Mouse (Mus musculus): ENCODE measurements around the gene Rnf8. TPM values are rescaled to one million over a fixed set of nuclear protein-coding genes. Genes with fewer than 3 reads are reported as not detected.

Rnf8 gene
- polyA plus RNA-seq, 1 experiment from 2014 or later: 104 TPM

DNA sequence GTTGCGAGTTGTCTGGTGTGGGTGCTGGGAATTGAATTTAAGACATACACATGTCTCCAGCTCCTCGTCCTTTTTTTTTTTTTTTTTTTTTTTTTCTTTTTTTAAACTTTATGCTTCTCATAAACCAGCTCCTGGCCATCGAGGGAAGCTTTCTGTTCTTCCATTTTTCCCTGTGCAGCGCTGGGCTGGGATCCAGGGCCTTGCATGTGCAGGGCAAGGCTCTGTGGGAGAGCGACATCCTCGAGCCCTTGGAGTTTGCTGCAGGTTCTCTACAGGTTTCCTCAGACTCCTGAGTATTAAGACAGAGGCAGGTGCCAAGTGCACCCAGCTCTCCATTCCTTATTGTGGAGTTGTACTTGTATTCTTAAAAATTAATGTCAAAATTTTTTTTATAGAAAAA is 47.6 kb downstream of the Rnf8 start:
- no peak for ATAC-seq
- Histone ChIP-seq H3K27ac (no peak overlapping the region), H3K4me1 (peaks cover 9% of the 10 kb centered on the region), H3K4me2 (no peak overlapping the region), H3K9ac (no peak overlapping the region), H3K36me3 (ENCODE audit: poor library complexity, severe bottlenecking) (peaks cover 37% of the 10 kb centered on the region), H3K9me3 (replicated peaks) (no peaks in the 10 kb centered on the region), H3K4me3 (no peak overlapping the region), H3K27me3 (no peaks in the 10 kb centered on the region)
- WGBS: 90% methylated on average over 6 of the region's 6 CpGs

DNA sequence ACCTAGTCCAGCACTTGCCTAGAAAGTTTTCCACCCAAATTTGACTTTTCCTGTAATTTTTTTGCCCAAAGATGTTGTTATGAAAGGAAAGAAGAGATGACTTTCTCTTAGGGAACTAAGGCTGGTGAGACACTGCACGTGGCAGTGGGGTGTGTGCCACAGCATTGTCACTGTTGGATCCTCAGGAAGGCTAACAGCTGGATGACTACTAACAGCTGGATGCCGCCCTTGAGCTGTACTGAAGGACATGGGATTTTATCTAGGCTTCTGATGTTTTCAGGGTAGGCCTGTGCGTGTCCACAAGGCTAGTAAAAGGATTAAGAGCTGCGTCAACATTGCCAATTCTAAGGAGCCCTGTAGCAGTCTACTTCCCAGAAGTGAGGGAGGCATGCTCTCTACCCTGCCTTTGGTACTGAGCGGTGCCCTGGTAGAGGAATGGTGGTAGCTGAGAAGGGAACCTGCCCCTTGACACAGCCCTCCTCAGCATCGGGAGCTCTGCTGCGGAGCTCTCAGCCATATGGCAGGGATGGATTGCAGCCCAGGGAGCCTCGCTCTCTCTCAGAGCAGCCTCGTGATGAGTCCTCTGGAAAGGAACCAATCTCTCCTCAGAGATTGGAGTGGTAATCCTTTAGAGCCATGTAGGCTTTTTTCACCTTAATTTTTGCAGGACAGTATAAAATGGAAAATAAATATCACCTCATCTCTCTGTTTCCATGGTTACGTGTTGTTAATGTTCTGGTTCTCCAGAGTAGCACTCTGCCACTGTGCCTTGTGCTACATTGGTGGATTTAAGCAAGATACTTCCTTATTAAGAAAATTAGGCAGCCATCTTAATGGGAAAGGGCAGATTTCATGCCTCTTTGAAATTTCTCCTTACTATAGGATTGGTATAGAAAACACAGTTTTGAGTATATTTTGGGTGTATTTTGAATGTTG is 53.7 kb downstream of the Rnf8 start:
- 80% methylated on average over 10 of the region's 10 CpGs for WGBS
- Histone ChIP-seq H3K4me2 (no peak overlapping the region), H3K4me3 (no peak overlapping the region), H3K9ac (no peak overlapping the region), H3K27ac (peak overlapping the region; percentile 61), H3K27me3 (no peaks in the 10 kb centered on the region), H3K36me3 (ENCODE audit: poor library complexity, severe bottlenecking) (peaks cover 68% of the 10 kb centered on the region), H3K9me3 (replicated peaks) (no peaks in the 10 kb centered on the region), H3K4me1 (peaks cover 10% of the 10 kb centered on the region; the same call in 1 of the 2 replicates)
- peak; percentile 68; the same call in 1 of the 2 replicates for ATAC-seq

GRCm38 (mm10) chr17:29669030-29669429 is 54.4 kb downstream of the Rnf8 start:
- no peaks in the 10 kb centered on the region for H3K9me3 ChIP-seq (replicated peaks)
- H3K4me2 ChIP-seq: no peak overlapping the region
- peaks cover 68% of the 10 kb centered on the region for H3K36me3 ChIP-seq (ENCODE audit: poor library complexity, severe bottlenecking)
- peaks cover 10% of the 10 kb centered on the region; the same call in 1 of the 2 replicates for H3K4me1 ChIP-seq
- H3K27me3 ChIP-seq: no peaks in the 10 kb centered on the region
- no peak overlapping the region for H3K9ac ChIP-seq
- H3K27ac ChIP-seq: no peak overlapping the region
- H3K4me3 ChIP-seq: no peak overlapping the region
- no peak for ATAC-seq
- WGBS: 95% methylated on average over 4 of the region's 4 CpGs

GRCm38 (mm10) chr17:29669936-29670335 is 55.3 kb downstream of the Rnf8 start:
- Histone ChIP-seq H3K9ac (no peak overlapping the region), H3K4me2 (no peak overlapping the region), H3K4me3 (no peak overlapping the region), H3K27ac (no peak overlapping the region), H3K27me3 (no peaks in the 10 kb centered on the region), H3K4me1 (peaks cover 10% of the 10 kb centered on the region; the same call in 1 of the 2 replicates), H3K36me3 (ENCODE audit: poor library complexity, severe bottlenecking) (peaks cover 69% of the 10 kb centered on the region), H3K9me3 (replicated peaks) (no peaks in the 10 kb centered on the region)
- no peak for ATAC-seq

GRCm38 (mm10) chr17:29671021-29671420 is 56.4 kb downstream of the Rnf8 start:
- Histone ChIP-seq H3K4me3 (no peak overlapping the region), H3K4me1 (peaks cover 10% of the 10 kb centered on the region; the same call in 1 of the 2 replicates), H3K27me3 (no peaks in the 10 kb centered on the region), H3K36me3 (ENCODE audit: poor library complexity, severe bottlenecking) (peaks cover 75% of the 10 kb centered on the region), H3K9ac (no peak overlapping the region), H3K4me2 (no peak overlapping the region), H3K9me3 (replicated peaks) (no peaks in the 10 kb centered on the region), H3K27ac (no peak overlapping the region)
- ATAC-seq: no peak
- 86% methylated on average over 2 of the region's 2 CpGs for WGBS

GRCm38 (mm10) chr17:29673325-29673724 is 58.7 kb downstream of the Rnf8 start:
- Histone ChIP-seq H3K27ac (no peak overlapping the region), H3K9ac (no peak overlapping the region), H3K4me3 (no peak overlapping the region), H3K4me1 (peaks cover 4% of the 10 kb centered on the region; the same call in 1 of the 2 replicates), H3K4me2 (no peak overlapping the region), H3K9me3 (replicated peaks) (no peaks in the 10 kb centered on the region), H3K36me3 (ENCODE audit: poor library complexity, severe bottlenecking) (peaks cover 79% of the 10 kb centered on the region), H3K27me3 (no peaks in the 10 kb centered on the region)
- ATAC-seq: no peak
- 99% methylated on average over 4 of the region's 4 CpGs for WGBS

DNA sequence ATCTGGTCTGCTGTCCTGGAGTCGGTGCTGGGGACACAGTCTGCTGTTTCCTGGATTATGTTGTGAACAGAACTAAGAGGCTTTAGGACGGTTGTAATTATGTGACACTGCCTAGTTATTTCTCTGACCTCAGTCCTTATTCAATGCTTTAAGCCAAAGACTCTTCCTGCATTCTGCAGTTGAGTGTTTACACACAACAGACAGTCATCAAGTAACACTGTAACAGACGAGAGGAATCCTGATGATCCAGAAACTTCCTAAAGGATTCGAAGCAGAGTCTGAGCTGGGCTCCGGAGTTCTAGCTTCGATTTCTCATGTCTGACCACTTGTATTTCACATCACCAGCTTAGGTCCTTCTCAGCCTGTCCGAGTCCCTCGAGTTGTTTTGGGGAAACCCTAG is 63.9 kb downstream of the Rnf8 start:
- WGBS: 88% methylated on average over 8 of the region's 8 CpGs

DNA sequence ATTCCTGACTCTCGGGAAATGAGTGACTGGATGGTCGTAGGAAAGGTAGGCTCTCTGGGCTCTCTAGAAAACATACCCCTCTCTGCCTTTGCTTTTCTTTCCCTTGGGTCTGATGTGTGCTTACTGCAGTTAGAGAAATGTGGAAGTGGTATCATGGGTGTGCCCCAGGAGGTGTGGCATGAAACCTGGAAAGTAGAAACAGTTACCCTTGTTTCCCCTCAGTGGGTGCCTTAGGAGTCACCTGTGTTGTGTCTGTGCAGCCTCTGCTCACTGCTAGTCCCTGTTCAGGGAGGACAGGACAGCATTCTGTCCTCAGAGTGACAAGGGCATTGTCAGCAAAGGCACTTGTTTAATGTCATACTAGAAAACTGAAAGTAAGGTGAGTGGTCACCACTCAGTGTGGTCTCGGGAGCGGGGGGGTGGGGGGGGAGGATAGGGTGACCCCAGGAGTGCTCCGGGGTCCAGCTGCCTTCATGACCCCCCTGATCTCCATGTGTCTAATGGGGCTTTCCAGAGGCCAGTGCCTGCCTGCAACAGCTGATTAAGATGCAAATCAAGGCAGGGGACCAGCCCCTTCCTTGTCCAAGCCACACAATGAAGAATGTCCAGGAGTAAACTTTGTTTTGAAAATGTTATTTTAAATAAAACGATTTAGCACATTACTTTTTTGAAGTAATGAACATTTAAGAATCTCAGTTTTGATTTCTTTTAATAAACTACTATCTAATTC is 64.6 kb downstream of the Rnf8 start:
- H3K9me3 ChIP-seq (replicated peaks): no peaks in the 10 kb centered on the region
- H3K4me3 ChIP-seq: no peak overlapping the region
- H3K27me3 ChIP-seq: no peaks in the 10 kb centered on the region
- H3K36me3 ChIP-seq (ENCODE audit: poor library complexity, severe bottlenecking): peaks cover 95% of the 10 kb centered on the region
- H3K27ac ChIP-seq: peak overlapping the region; percentile 31; the same call in 1 of the 2 replicates
- no peak for ATAC-seq
- 83% methylated on average over 6 of the region's 6 CpGs for WGBS
- H3K4me1 ChIP-seq: peaks cover 8% of the 10 kb centered on the region
- H3K4me2 ChIP-seq: no peak overlapping the region
- no peak overlapping the region for H3K9ac ChIP-seq

More for the DNA sequence above, 63.9 kb downstream of the Rnf8 start:
- H3K36me3 ChIP-seq (ENCODE audit: poor library complexity, severe bottlenecking): peaks cover 95% of the 10 kb centered on the region
- ATAC-seq: no peak
- H3K9me3 ChIP-seq (replicated peaks): no peaks in the 10 kb centered on the region
- H3K9ac ChIP-seq: no peak overlapping the region
- H3K4me2 ChIP-seq: no peak overlapping the region
- H3K4me3 ChIP-seq: no peak overlapping the region
- H3K27me3 ChIP-seq: no peaks in the 10 kb centered on the region
- peak overlapping the region; percentile 31; the same call in 1 of the 2 replicates for H3K27ac ChIP-seq
- H3K4me1 ChIP-seq: peaks cover 8% of the 10 kb centered on the region

DNA sequence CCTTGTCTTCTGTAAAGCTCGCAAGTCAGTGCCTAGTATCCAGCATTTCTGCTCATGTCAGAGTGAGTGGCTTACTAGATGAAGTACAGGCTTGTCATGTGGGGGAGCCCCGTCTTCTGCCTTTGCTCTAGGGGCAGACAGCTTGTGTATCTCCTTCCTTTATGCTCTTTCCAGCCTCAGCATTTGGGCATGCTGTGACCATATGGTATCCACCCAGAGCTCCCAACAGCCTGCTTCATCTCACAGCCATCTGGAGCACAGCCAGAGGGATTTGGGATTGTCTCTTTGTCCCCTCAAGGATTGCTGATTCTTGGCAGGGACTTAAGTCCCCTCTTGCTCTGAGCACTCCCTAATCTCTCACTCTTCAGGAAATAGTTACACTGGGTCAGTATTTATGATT is 65.6 kb downstream of the Rnf8 start:
- Histone ChIP-seq H3K27me3 (no peaks in the 10 kb centered on the region), H3K4me1 (peaks cover 8% of the 10 kb centered on the region), H3K4me3 (no peak overlapping the region), H3K27ac (peak overlapping the region; percentile 82), H3K4me2 (no peak overlapping the region), H3K36me3 (ENCODE audit: poor library complexity, severe bottlenecking) (peaks cover 96% of the 10 kb centered on the region), H3K9me3 (replicated peaks) (no peaks in the 10 kb centered on the region), H3K9ac (no peak overlapping the region; the same call in 1 of the 2 replicates)
- peak; percentile 85 for ATAC-seq
- WGBS: 69% methylated on average over 2 of the region's 2 CpGs

DNA sequence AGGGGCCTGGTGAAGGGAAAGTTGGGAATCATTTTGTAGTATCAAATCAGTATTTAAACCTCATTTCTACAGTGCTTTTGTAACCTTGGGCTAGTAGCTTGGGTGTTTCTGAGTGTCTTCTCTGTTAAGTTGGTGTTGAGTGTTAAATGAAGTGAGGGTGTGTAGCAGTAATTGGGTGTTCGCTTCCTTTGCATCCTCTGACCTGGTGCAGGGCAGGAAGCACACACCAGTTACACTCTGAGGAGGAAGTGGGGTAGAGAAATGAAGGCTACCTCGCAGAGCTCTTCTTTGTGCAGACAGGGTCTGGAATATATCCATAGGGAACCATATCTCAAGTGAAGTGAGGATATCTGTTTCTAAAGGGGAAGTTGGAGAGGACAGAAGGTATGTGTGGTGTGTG is 66.3 kb downstream of the Rnf8 start:
- 89% methylated on average over 2 of the region's 2 CpGs for WGBS
- Histone ChIP-seq H3K9me3 (replicated peaks) (no peaks in the 10 kb centered on the region), H3K9ac (no peak overlapping the region), H3K4me2 (no peak overlapping the region), H3K27ac (peak overlapping the region; percentile 82), H3K27me3 (no peaks in the 10 kb centered on the region), H3K4me3 (no peak overlapping the region), H3K36me3 (ENCODE audit: poor library complexity, severe bottlenecking) (peaks cover 96% of the 10 kb centered on the region), H3K4me1 (peaks cover 8% of the 10 kb centered on the region)
- ATAC-seq: no peak

DNA sequence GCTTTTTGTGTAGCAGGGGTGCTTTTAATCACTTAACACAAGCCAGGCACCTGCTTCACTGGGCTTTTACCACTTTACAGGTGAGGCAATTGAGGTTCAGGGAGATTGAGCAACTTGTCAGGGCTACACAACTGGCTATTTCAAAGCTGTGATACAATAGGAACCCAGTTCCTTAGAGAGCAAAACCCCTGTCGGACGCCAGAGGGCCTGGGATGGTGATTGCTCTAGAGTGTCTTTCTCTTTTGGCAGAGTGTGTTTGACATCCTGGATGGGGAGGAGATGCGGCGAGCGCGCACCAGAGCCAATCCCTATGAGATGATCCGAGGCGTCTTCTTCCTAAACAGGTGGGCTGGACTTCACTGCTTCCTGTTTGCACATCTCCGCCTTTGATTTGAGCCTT is 67.1 kb downstream of the Rnf8 start:
- no peak for ATAC-seq
- H3K36me3 ChIP-seq (ENCODE audit: poor library complexity, severe bottlenecking): peaks cover 96% of the 10 kb centered on the region
- H3K4me2 ChIP-seq: no peak overlapping the region
- H3K9ac ChIP-seq: no peak overlapping the region
- H3K4me3 ChIP-seq: no peak overlapping the region
- H3K27ac ChIP-seq: no peak overlapping the region; the same call in 1 of the 2 replicates
- H3K9me3 ChIP-seq (replicated peaks): no peaks in the 10 kb centered on the region
- H3K4me1 ChIP-seq: peaks cover 8% of the 10 kb centered on the region
- H3K27me3 ChIP-seq: no peaks in the 10 kb centered on the region
- 93% methylated on average over 9 of the region's 9 CpGs for WGBS

- no peaks in the 10 kb centered on the region for H3K9me3 ChIP-seq (replicated peaks)
- no peak overlapping the region for H3K4me3 ChIP-seq
- H3K4me1 ChIP-seq: peaks cover 8% of the 10 kb centered on the region
- H3K36me3 ChIP-seq (ENCODE audit: poor library complexity, severe bottlenecking): peaks cover 96% of the 10 kb centered on the region
- no peak overlapping the region for H3K9ac ChIP-seq
- H3K27ac ChIP-seq: no peak overlapping the region
- no peaks in the 10 kb centered on the region for H3K27me3 ChIP-seq
- WGBS: 63% methylated on average over 7 of the region's 7 CpGs
- no peak for ATAC-seq
- no peak overlapping the region for H3K4me2 ChIP-seq
These were observed 67.7 kb downstream of the Rnf8 start for GRCm38 (mm10) chr17:29682261-29682660.
